Mouse (Mus musculus): ENCODE data around the gene Klk9. TPM values are rescaled to one million over a fixed set of nuclear protein-coding genes. Genes with fewer than 3 reads are reported as not detected.

Gene Klk9
- not detected in 2 replicates for polyA plus RNA-seq (2012; rRNA removed)

GRCm38 (mm10) chr7:43791591-43791990 lies at the start of gene Klk9:
Gene Klk9, plus strand, starts transcription at chr7:43791891.

GRCm38 (mm10) chr7:43768597-43768996 lies 23.1 kb upstream of the Klk9 start, which contains the start of gene Klk12:
Gene Klk12, plus strand, starts transcription at chr7:43768897.

GRCm38 (mm10) chr7:43774364-43774763 lies 17.3 kb upstream of the Klk9 start, which contains the start of gene Klk11:
Gene Klk11, plus strand, starts transcription at chr7:43774604.

GRCm38 (mm10) chr7:43780746-43781145 lies 10.9 kb upstream of the Klk9 start, which contains the start of gene Klk10:
Gene Klk10, plus strand, starts transcription at chr7:43781035.

GRCm38 (mm10) chr7:43797333-43797769 lies 5.7 kb downstream of the Klk9 start, which contains the start of gene Klk8:
Gene Klk8, plus strand, starts transcription at chr7:43797577.

GRCm38 (mm10) chr7:43810994-43811393 lies 19.3 kb downstream of the Klk9 start, which contains the start of gene Klk7:
Gene Klk7, plus strand, starts transcription at chr7:43811294.

GRCm38 (mm10) chr7:43824199-43824598 lies 32.5 kb downstream of the Klk9 start, which contains the start of gene Klk6:
Gene Klk6, plus strand, starts transcription at chr7:43824499.

GRCm38 (mm10) chr7:43841701-43842100 lies 50.0 kb downstream of the Klk9 start, which contains the start of gene Klk5:
Gene Klk5, plus strand, starts transcription at chr7:43841971.

Other genes with a start within 250 kb of the Klk9 start
- gene Cd33, start 247.5 kb upstream of the Klk9 start, polyA plus RNA-seq (2012; rRNA removed): 0.93 and 1.6 TPM in 2 replicates
- gene Zfp658, start 229.6 kb upstream of the Klk9 start, polyA plus RNA-seq (2012; rRNA removed): 13.1 and 13.3 TPM in 2 replicates
- gene Zfp719, start 212.3 kb upstream of the Klk9 start, polyA plus RNA-seq (2012; rRNA removed): 8.7 and 9.2 TPM in 2 replicates
- gene Zfp819, start 184.7 kb upstream of the Klk9 start, polyA plus RNA-seq (2012; rRNA removed): 0.27 and 0.33 TPM in 2 replicates
- gene Ceacam18, start 157.2 kb upstream of the Klk9 start, polyA plus RNA-seq (2012; rRNA removed): 0.03 and 0.08 TPM in 2 replicates
- gene Siglece, start 131.7 kb upstream of the Klk9 start, polyA plus RNA-seq (2012; rRNA removed): 0.16 and 0.19 TPM in 2 replicates
- gene Ctu1, start 119.9 kb upstream of the Klk9 start, polyA plus RNA-seq (2012; rRNA removed): 26.2 and 27.5 TPM in 2 replicates
- gene Klk14, start 101.5 kb upstream of the Klk9 start, polyA plus RNA-seq (2012; rRNA removed): 0.08 TPM in 1 of 2 replicates, not detected in the other
- gene Klk13, start 79.3 kb upstream of the Klk9 start, polyA plus RNA-seq (2012; rRNA removed): 0.07 and 0.16 TPM in 2 replicates
- not detected in 2 replicates for gene Klk12, start 23.0 kb upstream of the Klk9 start, polyA plus RNA-seq (2012; rRNA removed)
- gene Klk11, start 17.3 kb upstream of the Klk9 start, polyA plus RNA-seq (2012; rRNA removed): 0.73 TPM in 1 of 2 replicates, not detected in the other
- gene Klk10, start 10.9 kb upstream of the Klk9 start, polyA plus RNA-seq (2012; rRNA removed): 0.07 and 0.28 TPM in 2 replicates
- gene Klk8, start 5.7 kb downstream of the Klk9 start, polyA plus RNA-seq (2012; rRNA removed): 10.5 and 12.3 TPM in 2 replicates
- 0.21 and 0.25 TPM in 2 replicates for gene Klk7, start 19.4 kb downstream of the Klk9 start, polyA plus RNA-seq (2012; rRNA removed)
- gene Klk6, start 32.6 kb downstream of the Klk9 start, polyA plus RNA-seq (2012; rRNA removed): not detected in 2 replicates
- not detected in 2 replicates for gene Klk5, start 50.1 kb downstream of the Klk9 start, polyA plus RNA-seq (2012; rRNA removed)
- gene Klk4, start 89.3 kb downstream of the Klk9 start, polyA plus RNA-seq (2012; rRNA removed): 0.18 and 0.59 TPM in 2 replicates
- gene Klk15, start 141.8 kb downstream of the Klk9 start, polyA plus RNA-seq (2012; rRNA removed): not detected in 2 replicates
- not detected in 2 replicates for gene Klk1b8, start 158.8 kb downstream of the Klk9 start, polyA plus RNA-seq (2012; rRNA removed)
- not detected in 2 replicates for gene Klk1b1, start 174.9 kb downstream of the Klk9 start, polyA plus RNA-seq (2012; rRNA removed)
- gene Klk1b9, start 184.2 kb downstream of the Klk9 start, polyA plus RNA-seq (2012; rRNA removed): not detected in 2 replicates
- gene Klk1b11, start 204.0 kb downstream of the Klk9 start, polyA plus RNA-seq (2012; rRNA removed): not detected in 2 replicates
- 0.08 TPM in 1 of 2 replicates, not detected in the other for gene Klk1b26, start 220.3 kb downstream of the Klk9 start, polyA plus RNA-seq (2012; rRNA removed)